Mouse (Mus musculus) small intestine, adult 10 weeks (tissue): ENCODE results near the gene H2al1h. TPM values are rescaled to one million over a fixed set of nuclear protein-coding genes. Genes with fewer than 3 reads are reported as not detected.

ENCODE experiments used
- polyA plus RNA-seq: library from polyadenylated mRNA; stranded (reverse); fragments of 350-450 nt; fragmentation: Illumina TruSeq; extraction: RNeasy Lipid Tissue Mini Kit (QIAGEN cat#74804); gene quantifications from one replicate; pipeline ENCODE4 v1.2.3, GENCODE M21; 2014; ENCODE audit warnings: low replicate concordance

H2al1h gene
- polyA plus RNA-seq = not detected

GRCm38 (mm10) chrX:11321192-11321591 is at the start of gene H2al1h:
TSS of gene H2al1h (plus strand) at chrX:11321492.

GRCm38 (mm10) chrX:11298957-11299356 is 22.3 kb upstream of the H2al1h start, which contains the start of gene H2al1a:
TSS of gene H2al1a (plus strand) at chrX:11299257.

GRCm38 (mm10) chrX:11302132-11302531 is 19.2 kb upstream of the H2al1h start, which contains the start of gene H2al1b:
TSS of gene H2al1b (plus strand) at chrX:11302432.

GRCm38 (mm10) chrX:11305355-11305754 is 15.9 kb upstream of the H2al1h start, which contains the start of gene H2al1c:
TSS of gene H2al1c (plus strand) at chrX:11305655.

GRCm38 (mm10) chrX:11308524-11308923 is 12.8 kb upstream of the H2al1h start, which contains the start of gene H2al1d:
TSS of gene H2al1d (plus strand) at chrX:11308824.

GRCm38 (mm10) chrX:11311634-11312033 is 9.7 kb upstream of the H2al1h start, which contains the start of gene H2al1e:
TSS of gene H2al1e (plus strand) at chrX:11311934.

GRCm38 (mm10) chrX:11314858-11315257 is 6.4 kb upstream of the H2al1h start, which contains the start of gene H2al1f:
TSS of gene H2al1f (plus strand) at chrX:11315158.

GRCm38 (mm10) chrX:11317956-11318355 is 3.3 kb upstream of the H2al1h start, which contains the start of gene H2al1g:
TSS of gene H2al1g (plus strand) at chrX:11318256.

GRCm38 (mm10) chrX:11324359-11324758 is 3.1 kb downstream of the H2al1h start, which contains the start of gene H2al1i:
TSS of gene H2al1i (plus strand) at chrX:11324659.

GRCm38 (mm10) chrX:11327522-11327921 is 6.2 kb downstream of the H2al1h start, which contains the start of gene H2al1j:
TSS of gene H2al1j (plus strand) at chrX:11327822.

Other genes with a start within 250 kb of the H2al1h start
- not detected for gene H2al1a, start 22.2 kb upstream of the H2al1h start, polyA plus RNA-seq
- gene H2al1b, start 19.1 kb upstream of the H2al1h start, polyA plus RNA-seq = not detected
- not detected for gene H2al1c, start 15.8 kb upstream of the H2al1h start, polyA plus RNA-seq
- not detected for gene H2al1d, start 12.7 kb upstream of the H2al1h start, polyA plus RNA-seq
- not detected for gene H2al1e, start 9.6 kb upstream of the H2al1h start, polyA plus RNA-seq
- not detected for gene H2al1f, start 6.3 kb upstream of the H2al1h start, polyA plus RNA-seq
- not detected for gene H2al1g, start 3.2 kb upstream of the H2al1h start, polyA plus RNA-seq
- not detected for gene H2al1i, start 3.2 kb downstream of the H2al1h start, polyA plus RNA-seq
- not detected for gene H2al1j, start 6.3 kb downstream of the H2al1h start, polyA plus RNA-seq